In genomic region chr14:52198141-52198540, GRCm38 (mm10) we compare ENCODE assay signal across 8 mouse cellular contexts. TPM values are rescaled to one million over a fixed set of nuclear protein-coding genes. Genes with fewer than 3 reads are reported as not detected.
A peak's percentile ranks its signal among the peaks of the same experiment; 100 is the strongest.
DNase-seq lines count a peak whose midpoint lies in the region; ATAC-seq and TF ChIP-seq lines count a peak whose summit lies in the region.

No protein-coding gene starts in this region.

- H3K27me3 ChIP-seq in heart, embryonic 12.5 days (replicated peaks): no peaks in the 10 kb centered on the region
- no peaks in the 10 kb centered on the region for H3K27me3 ChIP-seq in MEL (ENCODE audit: control insufficient read depth in 1 of 2, insufficient read depth in 2 of 2, low read length in 2 of 2)
- H3K27me3 ChIP-seq in hindbrain, embryonic 12.5 days: no peaks in the 10 kb centered on the region
- H3K27me3 ChIP-seq in midbrain, embryonic 10.5 days (ENCODE audit: low read depth, poor library complexity, severe bottlenecking): no peaks in the 10 kb centered on the region

- peak overlapping the region; percentile 54; the same call in 1 of the 2 replicates for H3K27ac ChIP-seq in heart, embryonic 12.5 days (ENCODE audit: poor library complexity, severe bottlenecking)
- peak overlapping the region; percentile 78 for H3K27ac ChIP-seq in MEL (ENCODE audit: control insufficient read depth, low read depth, low read length)
- no peak overlapping the region for H3K27ac ChIP-seq in hindbrain, embryonic 12.5 days
- peak overlapping the region; percentile 97 for H3K27ac ChIP-seq in midbrain, embryonic 10.5 days (replicated peaks)

- H3K4me1 ChIP-seq in heart, embryonic 12.5 days (replicated peaks): peaks cover 7% of the 10 kb centered on the region; the same call in 1 of the 2 replicates
- H3K4me1 ChIP-seq in MEL (ENCODE audit: control insufficient read depth in 1 of 2, insufficient read depth in 2 of 2, low read length in 2 of 2): peaks cover 22 to 23% of the 10 kb centered on the region in 2 experiments
- H3K4me1 ChIP-seq in hindbrain, embryonic 12.5 days: peaks cover 17% of the 10 kb centered on the region
- H3K4me1 ChIP-seq in midbrain, embryonic 10.5 days: peaks cover 29% of the 10 kb centered on the region

- H3K36me3 ChIP-seq in heart, embryonic 12.5 days: peaks cover 39% of the 10 kb centered on the region
- H3K36me3 ChIP-seq in MEL (ENCODE audit: control insufficient read depth in 1 of 2, insufficient read depth in 2 of 2, low read length in 2 of 2): peaks cover 17 to 46% of the 10 kb centered on the region in 2 experiments
- peaks cover 36% of the 10 kb centered on the region for H3K36me3 ChIP-seq in hindbrain, embryonic 12.5 days
- H3K36me3 ChIP-seq in midbrain, embryonic 10.5 days: peaks cover 59% of the 10 kb centered on the region

- H3K79me2 ChIP-seq in MEL (ENCODE audit: control insufficient read depth, insufficient read depth, low read length, poor library complexity): peaks cover 39% of the 10 kb centered on the region

- no peak for TF ChIP-seq RAD21 in MEL (IDR thresholded peaks at IDR 0.05; ENCODE audit: low read depth, low read length)

- H3K4me2 ChIP-seq in heart, embryonic 12.5 days: peak overlapping the region; percentile 57
- H3K4me2 ChIP-seq in hindbrain, embryonic 12.5 days (replicated peaks): peak overlapping the region; percentile 75

- DNase-seq in heart, adult 9 months (ENCODE audit: low spot score in 2 of 2): no peak
- DNase-seq in MEL (ENCODE audit: low read depth, low spot score): peak; percentile 52
- DNase-seq in midbrain, embryonic 10.5 days (ENCODE audit: low spot score): no peak
- no peak for DNase-seq in gastrocnemius, postnatal 10 days
- no peak for DNase-seq in adrenal gland, postnatal 25 days
- no peak for DNase-seq in thymus, adult 18-20 months

- 38% methylated on average over 3 of the region's 3 CpGs for WGBS in heart, embryonic 12.5 days
- 26% methylated on average over 3 of the region's 3 CpGs for WGBS in hindbrain, embryonic 12.5 days
- 28% methylated on average over 3 of the region's 3 CpGs for WGBS in midbrain, embryonic 10.5 days

- no peaks in the 10 kb centered on the region for H3K9me3 ChIP-seq in heart, embryonic 12.5 days (replicated peaks)
- no peaks in the 10 kb centered on the region for H3K9me3 ChIP-seq in MEL (replicated peaks; ENCODE audit: insufficient read depth, low read length)
- H3K9me3 ChIP-seq in hindbrain, embryonic 12.5 days (replicated peaks): no peaks in the 10 kb centered on the region
- no peaks in the 10 kb centered on the region for H3K9me3 ChIP-seq in midbrain, embryonic 10.5 days (replicated peaks)

- no peak for TF ChIP-seq CTCF in MEL (IDR thresholded peaks at IDR 0.05 in 2 of 3, conservative IDR thresholded peaks at IDR 0.05 in 1 of 3; ENCODE audit: control insufficient read depth in 1 of 3, insufficient read depth in 1 of 3, low read depth in 2 of 3, low read length in 3 of 3, poor library complexity in 1 of 3, severe bottlenecking in 1 of 3)

- H3K4me3 ChIP-seq in heart, embryonic 12.5 days: peak overlapping the region; percentile 29; the same call in 1 of the 2 replicates
- H3K4me3 ChIP-seq in MEL (ENCODE audit: control insufficient read depth in 1 of 2, insufficient read depth in 1 of 2, low read depth in 2 of 2, low read length in 2 of 2): peak overlapping the region in 1 of 2 experiments; percentile 94; a peak in 3 of 4 replicates
- peak overlapping the region; percentile 98 for H3K4me3 ChIP-seq in hindbrain, embryonic 12.5 days
- peak overlapping the region; percentile 88 for H3K4me3 ChIP-seq in midbrain, embryonic 10.5 days

- TF ChIP-seq POLR2A in MEL (IDR thresholded peaks at IDR 0.05; ENCODE audit: control insufficient read depth in 1 of 2, insufficient read depth in 1 of 2, low read depth in 1 of 2, low read length in 2 of 2, poor library complexity in 1 of 2): no peak

- no peak for TF ChIP-seq EP300 in MEL (IDR thresholded peaks at IDR 0.05; ENCODE audit: low read depth in 1 of 2, low read length in 2 of 2)

- no peak overlapping the region for H3K9ac ChIP-seq in heart, embryonic 12.5 days
- peak overlapping the region; percentile 100 for H3K9ac ChIP-seq in MEL (ENCODE audit: control insufficient read depth, low read depth, low read length, poor library complexity, severe bottlenecking)
- no peak overlapping the region for H3K9ac ChIP-seq in hindbrain, embryonic 12.5 days

- no peak for ATAC-seq in heart, embryonic 12.5 days (ENCODE audit: insufficient number of reproducible peaks, low FRiP score)
- no peak for ATAC-seq in hindbrain, embryonic 12.5 days (ENCODE audit: low FRiP score)

TF ChIP-seq in MEL, 35 proteins besides CTCF, POLR2A, EP300 and RAD21:
- TF ChIP-seq MAX (IDR thresholded peaks at IDR 0.05; ENCODE audit: low read length): no peak
- 0 out of 2 replicates have a peak, but pooled peaks have one; percentile 21 for TF ChIP-seq ZNF384 (IDR thresholded peaks at IDR 0.05; ENCODE audit: low read depth, low read length)

RNA-seq across cellular contexts. Expression of gene Supt16, which starts 0.9 kb away (rescaled TPM):
- 35.8 and 36.5 TPM in 2 replicates for polyA plus RNA-seq in heart, embryonic 12.5 days (2016; fragmentation: Nextera tagmentation; extraction: Ambion mirVana)
- total RNA-seq in MEL (2012; rRNA removed): 87.1 and 97.3 TPM in 2 replicates
- 100 to 1,000 TPM; 114 to 145 TPM for polyA plus RNA-seq in MEL (2012; ENCODE audit: insufficient read depth in 1 of 2, insufficient read length in 2 of 2, low read depth in 1 of 2, low replicate concordance in 2 of 2, missing spikeins in 1 of 2)
- polyA plus RNA-seq in hindbrain, embryonic 12.5 days (2016; fragmentation: Nextera tagmentation; extraction: Ambion mirVana): 68.3 and 72.3 TPM in 2 replicates
- 88.3 and 90.6 TPM in 2 replicates for polyA plus RNA-seq in midbrain, embryonic 10.5 days (2016; fragmentation: Nextera tagmentation; extraction: Ambion mirVana)
- total RNA-seq in gastrocnemius, postnatal 10 days (2021): 10 to 100 TPM; 22.9 to 30.3 TPM
- 60.0 and 61.3 TPM in 2 replicates for total RNA-seq in adrenal gland, postnatal 25 days (2021)

RNA-seq across cellular contexts. Expression of gene Chd8, which starts 59.4 kb away (rescaled TPM):
- polyA plus RNA-seq in heart, embryonic 12.5 days (2016; fragmentation: Nextera tagmentation; extraction: Ambion mirVana): 35.0 and 36.0 TPM in 2 replicates
- 46.5 and 47.5 TPM in 2 replicates for total RNA-seq in MEL (2012; rRNA removed)
- polyA plus RNA-seq in MEL (2012; ENCODE audit: insufficient read depth in 1 of 2, insufficient read length in 2 of 2, low read depth in 1 of 2, low replicate concordance in 2 of 2, missing spikeins in 1 of 2): 10 to 100 TPM; 73.5 to 85.6 TPM
- polyA plus RNA-seq in hindbrain, embryonic 12.5 days (2016; fragmentation: Nextera tagmentation; extraction: Ambion mirVana): 57.4 and 57.7 TPM in 2 replicates
- 38.9 and 49.7 TPM in 2 replicates for polyA plus RNA-seq in midbrain, embryonic 10.5 days (2016; fragmentation: Nextera tagmentation; extraction: Ambion mirVana)
- total RNA-seq in gastrocnemius, postnatal 10 days (2021): 10 to 100 TPM; 46.7 to 62.6 TPM
- total RNA-seq in adrenal gland, postnatal 25 days (2021): 104 and 109 TPM in 2 replicates
